Mouse (Mus musculus): ENCODE data around the gene Chchd1. TPM values are rescaled to one million over a fixed set of nuclear protein-coding genes. Genes with fewer than 3 reads are reported as not detected.

The Chchd1 gene
- total RNA-seq (2023), result 17.2 and 20.5 TPM in 2 replicates

DNA sequence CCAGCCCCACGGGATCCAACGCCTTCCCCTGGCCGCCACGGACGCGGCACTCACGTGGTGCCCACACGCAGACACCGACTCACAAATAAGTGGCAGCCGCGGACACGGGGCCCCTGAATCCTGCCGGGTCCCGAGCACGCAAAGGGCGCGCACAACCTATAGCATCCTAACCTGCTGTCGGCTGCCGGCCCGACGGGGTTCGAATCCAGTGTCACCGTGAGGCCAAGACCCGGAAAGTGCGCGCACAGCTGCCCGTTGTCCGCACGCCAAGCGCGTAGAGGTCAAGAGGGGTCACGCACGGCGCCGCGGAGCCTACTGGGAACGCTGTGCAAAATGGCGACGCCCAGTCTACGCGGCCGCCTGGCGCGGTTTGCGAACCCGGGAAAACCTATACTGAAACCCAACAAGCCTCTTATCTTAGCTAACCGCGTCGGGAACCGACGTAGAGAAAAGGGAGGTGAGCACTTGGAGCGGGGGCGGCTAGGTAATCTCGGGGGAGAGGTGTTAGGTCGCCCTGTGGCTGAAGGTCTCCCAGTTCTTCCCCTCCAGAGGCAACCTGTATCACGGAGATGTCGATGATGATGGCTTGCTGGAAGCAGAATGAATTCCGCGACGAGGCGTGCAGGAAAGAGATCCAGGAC is at the start of gene Chchd1:
TSS of gene Chchd1 (plus strand) at position 266 of the 641 bp plus-strand sequence.

DNA sequence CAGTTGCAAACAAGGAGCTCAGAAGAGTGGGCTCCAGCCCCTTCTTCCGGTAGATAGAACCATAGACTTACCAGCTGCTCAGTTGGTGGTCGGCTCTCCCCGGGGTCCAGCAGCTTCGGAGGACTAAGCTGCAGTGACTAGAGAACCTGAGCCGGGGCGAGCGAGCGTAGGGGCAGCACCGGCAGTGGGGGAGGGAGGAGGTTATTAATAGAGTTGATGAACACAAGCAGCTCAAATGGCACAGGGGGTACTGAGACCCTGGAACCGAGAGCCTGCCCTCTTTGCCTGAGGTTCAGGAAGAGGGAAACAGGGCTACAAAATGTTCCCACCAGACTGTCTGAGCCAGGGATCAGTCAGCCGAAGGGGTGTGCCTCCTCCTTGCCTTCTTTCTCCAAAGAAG is 46.4 kb upstream of the Chchd1 start, which contains the start of gene Myoz1:
TSS of gene Myoz1 (minus strand) at position 180 of the 400 bp plus-strand sequence.

DNA sequence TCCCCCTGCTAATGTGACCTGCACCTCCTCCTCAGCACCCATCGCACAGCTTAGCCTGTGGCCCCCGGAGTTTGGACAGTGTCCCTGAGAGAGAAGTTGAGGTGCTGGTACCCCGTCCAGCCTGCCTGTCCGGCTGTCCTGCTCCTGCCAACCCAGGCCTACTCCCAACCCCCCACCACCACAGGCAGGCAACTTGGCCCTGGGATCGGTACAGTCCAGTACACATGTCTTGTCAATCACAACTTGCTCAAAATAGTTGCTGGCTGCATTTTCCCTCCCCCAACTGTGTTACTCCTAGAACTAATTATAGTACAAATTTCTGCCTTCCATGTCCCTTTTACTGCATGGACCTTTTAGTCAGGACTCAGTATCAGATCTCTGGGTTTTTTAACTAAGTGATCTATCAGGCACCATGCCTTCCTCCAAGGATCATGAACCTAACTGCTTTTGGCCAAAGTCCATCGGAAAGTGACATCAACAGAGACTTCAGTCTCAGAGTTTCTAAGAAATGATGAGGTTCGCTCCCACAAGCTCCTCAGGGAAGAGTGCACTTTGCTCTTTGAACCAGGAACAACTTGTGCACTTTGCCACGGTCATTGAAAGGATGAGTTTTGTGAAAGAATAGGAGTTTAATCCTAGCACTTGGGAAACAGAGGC is 34.5 kb upstream of the Chchd1 start, which contains the start of gene Synpo2l:
TSS of gene Synpo2l (minus strand) at position 201 of the 657 bp plus-strand sequence.

DNA sequence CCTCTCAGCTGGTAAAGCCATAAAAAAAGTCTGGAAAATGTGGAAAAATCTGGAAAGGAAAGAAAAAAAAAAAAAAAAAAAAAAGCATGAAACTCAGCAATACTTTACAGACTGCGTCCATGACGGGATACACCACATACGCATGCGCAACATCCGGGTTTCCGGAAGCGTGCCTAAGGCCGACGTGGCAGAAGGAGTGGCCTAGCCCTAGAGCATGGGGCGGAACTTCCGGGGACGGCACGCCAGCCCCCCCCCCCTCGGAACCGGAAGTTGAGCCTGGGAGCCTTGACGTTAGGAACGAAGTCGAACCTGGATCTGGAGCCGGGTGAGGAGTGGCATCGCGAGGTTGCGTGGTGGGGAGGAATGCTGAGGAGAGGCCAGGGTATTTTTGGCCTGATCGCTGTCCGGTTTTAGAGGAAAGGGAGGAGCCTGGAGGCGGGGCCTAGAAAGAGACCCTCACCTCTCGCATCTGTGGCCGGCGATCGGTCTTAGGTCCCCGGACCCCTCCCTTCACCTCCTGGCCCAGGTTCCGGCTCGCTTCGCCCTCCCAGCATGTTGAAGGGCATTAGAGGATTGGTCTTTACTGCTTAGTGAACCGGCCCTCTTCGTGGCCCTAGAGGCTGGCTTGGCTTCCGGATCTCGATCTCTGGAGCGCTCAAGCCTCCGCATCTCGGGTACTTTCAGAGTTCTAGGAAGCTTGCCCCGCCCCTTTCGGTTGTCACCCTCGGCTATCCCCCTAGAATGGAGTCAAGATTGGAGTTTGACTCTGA is 28.6 kb upstream of the Chchd1 start, which contains the start of gene Sec24c:
TSS of gene Sec24c (plus strand) at position 245 of the 770 bp plus-strand sequence.

DNA sequence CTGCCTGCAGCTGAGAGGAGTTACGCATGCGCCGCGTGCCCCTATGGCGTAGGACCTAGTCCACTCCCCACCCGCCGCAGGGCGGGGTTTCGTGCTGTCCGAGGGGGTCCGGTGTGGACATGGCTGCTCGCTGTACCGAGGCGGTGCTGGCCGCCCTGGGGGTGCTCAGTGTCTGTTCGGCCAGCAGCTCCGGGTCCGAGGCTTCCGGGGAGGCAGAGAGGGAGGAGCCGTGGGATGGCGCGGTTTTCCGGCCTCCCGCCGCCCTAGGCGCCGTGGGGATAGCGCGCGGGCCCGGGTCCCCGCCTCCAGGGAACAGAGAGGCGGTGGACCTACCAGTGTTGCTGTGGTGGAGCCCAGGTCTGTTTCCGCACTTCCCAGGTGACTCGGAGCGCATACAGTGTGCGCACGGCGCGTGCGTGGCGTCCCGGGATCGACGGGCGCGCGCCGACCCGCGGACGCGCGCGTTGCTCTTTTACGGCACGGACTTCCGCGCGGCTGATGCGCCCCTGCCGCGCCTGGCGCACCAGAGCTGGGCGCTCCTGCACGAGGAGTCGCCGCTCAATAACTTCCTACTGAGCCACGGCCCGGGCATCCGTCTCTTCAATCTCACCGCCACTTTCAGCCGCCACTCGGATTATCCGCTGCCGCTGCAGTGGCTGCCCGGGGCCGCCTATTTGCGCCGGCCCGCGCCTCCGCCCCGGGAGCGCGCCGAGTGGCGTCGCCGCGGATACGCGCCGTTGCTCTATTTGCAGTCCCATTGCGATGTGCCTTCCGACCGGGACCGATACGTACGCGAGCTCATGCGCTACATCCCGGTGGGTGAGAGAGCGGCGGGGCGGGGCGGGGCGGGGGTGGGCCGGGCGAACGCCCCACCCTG is 7.7 kb upstream of the Chchd1 start, which contains the start of gene Fut11:
TSS of gene Fut11 (plus strand) at position 85 of the 877 bp plus-strand sequence.

DNA sequence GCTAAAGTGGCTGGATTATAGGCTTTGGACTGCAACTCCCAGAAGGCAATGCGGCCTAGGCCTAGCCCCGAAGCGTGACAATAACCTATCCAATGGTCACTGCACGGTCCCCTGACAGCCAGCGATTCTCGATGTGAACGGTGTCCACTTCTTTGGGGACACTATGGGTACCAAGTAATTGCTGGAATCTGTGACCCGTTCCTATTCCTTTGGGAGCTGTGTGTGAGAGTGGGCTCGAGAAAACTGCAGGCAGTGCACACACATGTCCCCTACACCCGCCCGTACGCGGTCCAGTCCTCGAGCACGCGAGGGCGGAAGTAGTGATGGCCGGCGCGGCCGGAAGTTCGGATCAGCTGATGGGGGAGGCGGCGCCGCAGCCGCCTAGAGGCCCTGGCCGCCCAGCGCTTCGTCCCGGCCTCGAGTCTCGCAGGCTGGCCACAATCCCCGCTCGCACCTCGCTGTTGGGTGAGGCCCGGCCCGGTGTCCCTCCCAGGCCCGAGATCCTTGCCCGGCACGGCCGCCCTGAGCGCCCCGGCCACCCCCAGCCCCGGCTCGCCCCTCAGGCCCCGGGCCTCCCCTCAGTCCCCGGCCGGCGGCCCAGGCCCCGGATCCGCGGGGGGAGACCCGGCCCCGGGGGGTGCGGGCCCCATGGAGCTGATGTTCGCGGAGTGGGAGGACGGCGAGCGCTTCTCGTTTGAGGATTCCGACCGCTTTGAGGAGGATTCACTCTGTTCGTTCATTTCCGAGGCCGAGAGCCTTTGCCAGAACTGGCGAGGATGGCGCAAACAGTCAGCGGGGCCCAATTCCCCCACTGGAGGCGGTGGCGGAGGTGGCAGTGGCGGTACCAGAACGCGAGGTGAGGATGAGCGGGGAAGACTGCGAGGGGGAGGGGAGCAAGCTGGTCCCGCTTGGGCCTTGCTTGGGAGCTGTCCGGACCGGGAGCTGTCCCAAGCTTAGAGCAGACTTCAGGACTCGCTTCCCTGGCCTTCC is 4.7 kb downstream of the Chchd1 start, which contains the start of gene Zswim8:
TSS of gene Zswim8 (plus strand) at position 352 of the 990 bp plus-strand sequence.

DNA sequence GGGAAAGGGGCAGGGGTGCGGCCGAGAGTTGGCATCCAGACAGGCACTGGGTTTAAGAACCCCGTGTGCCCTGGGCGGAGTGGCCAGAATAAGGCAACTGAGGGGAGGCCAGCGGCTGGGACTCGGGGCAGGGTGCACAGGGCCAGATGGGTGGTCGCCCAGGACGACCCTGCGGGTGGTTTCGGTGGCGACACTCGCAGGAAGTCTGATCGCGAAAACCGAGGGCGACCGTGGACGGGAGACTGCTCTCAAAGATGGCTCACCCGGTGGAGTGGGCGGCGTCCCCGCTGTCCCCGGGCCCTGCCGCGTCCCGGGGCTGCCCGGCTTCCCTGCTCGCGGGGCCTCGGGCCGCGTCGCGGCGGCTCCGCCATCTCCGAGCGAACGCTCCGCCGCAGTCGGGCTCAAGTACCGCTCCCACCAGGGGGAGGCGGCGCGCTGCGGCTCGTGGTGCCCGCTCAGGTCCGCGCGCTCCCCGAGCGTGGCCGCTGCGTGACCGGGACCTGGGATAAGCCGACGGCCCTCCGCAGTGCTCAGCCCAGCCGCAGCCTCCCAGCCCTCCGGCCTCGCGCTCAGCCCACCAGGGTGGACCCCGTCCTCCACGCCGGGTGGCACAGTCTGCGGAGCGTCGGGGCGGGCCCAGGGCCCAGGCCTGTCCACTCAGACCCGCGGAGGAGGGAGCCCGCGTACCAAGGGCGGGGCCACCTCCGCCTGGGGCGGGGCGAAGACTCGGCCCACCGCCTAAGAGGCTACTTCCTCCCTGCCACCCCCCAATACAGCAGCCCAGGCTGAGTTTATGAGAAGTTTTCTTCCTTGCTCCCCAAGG is 31.4 kb downstream of the Chchd1 start, which contains the start of gene Ndst2:
TSS of gene Ndst2 (minus strand) at position 611 of the 823 bp plus-strand sequence.

Other genes with a start within 250 kb of the Chchd1 start
- 51.9 and 57.8 TPM in 2 replicates for gene Anxa7, start 222.9 kb upstream of the Chchd1 start, total RNA-seq (2023)
- gene Mss51, start 206.1 kb upstream of the Chchd1 start, total RNA-seq (2023), result 1.3 and 1.8 TPM in 2 replicates
- 37.6 and 37.7 TPM in 2 replicates for gene Ppp3cb, start 156.4 kb upstream of the Chchd1 start, total RNA-seq (2023)
- gene Usp54, start 61.9 kb upstream of the Chchd1 start, total RNA-seq (2023), result 2.5 and 2.9 TPM in 2 replicates
- gene Myoz1, start 46.5 kb upstream of the Chchd1 start, total RNA-seq (2023), result not detected in 2 replicates
- not detected in 2 replicates for gene Synpo2l, start 34.7 kb upstream of the Chchd1 start, total RNA-seq (2023)
- 193 and 233 TPM in 2 replicates for gene Sec24c, start 28.7 kb upstream of the Chchd1 start, total RNA-seq (2023)
- gene Fut11, start 8.0 kb upstream of the Chchd1 start, total RNA-seq (2023), result 3.5 and 4.5 TPM in 2 replicates
- 133 and 198 TPM in 2 replicates for gene Zswim8, start 4.5 kb downstream of the Chchd1 start, total RNA-seq (2023)
- 31.7 and 32.4 TPM in 2 replicates for gene Ndst2, start 31.6 kb downstream of the Chchd1 start, total RNA-seq (2023)
- 59.7 and 70.1 TPM in 2 replicates for gene Camk2g, start 91.1 kb downstream of the Chchd1 start, total RNA-seq (2023)
- gene Plau, start 133.7 kb downstream of the Chchd1 start, total RNA-seq (2023), result 26.0 and 26.5 TPM in 2 replicates
- 155 and 184 TPM in 2 replicates for gene Vcl, start 226.4 kb downstream of the Chchd1 start, total RNA-seq (2023)